Mouse (Mus musculus) Patski (cell line): ENCODE measurements around the gene Pmepa1. TPM values are rescaled to one million over a fixed set of nuclear protein-coding genes. Genes with fewer than 3 reads are reported as not detected.

Experiments used
- ATAC-seq: fragments of 100-300 bp; one replicate; pipeline ENCODE4 v1.8.0; 2021
- CTCF ChIA-PET: fragments of 350-600 bp; sonication (Branson Sonifier 250); formaldehyde crosslinking; loops from one replicate; lab custom pipeline; 2022; ENCODE audit warnings: inconsistent platforms; lab: Charles Lee
- POLR2A ChIA-PET: fragments of 350-600 bp; sonication (Branson Sonifier 250); formaldehyde crosslinking; loops from one replicate; lab custom pipeline; 2022; ENCODE audit warnings: antibody characterized with exemption, inconsistent platforms; lab: Charles Lee
- DNase-seq: peaks from one replicate; pipeline ENCODE4 v3.0.0-alpha.2; 2011; ENCODE audit warnings: low read depth, low spot score
- H3K27me3 ChIP-seq: fragments of 371-371 bp; one replicate; pipeline ENCODE4 v1.5.1; 2021
- CTCF ChIP-seq: fragments of 100-300 bp; IDR thresholded peaks from one replicate; pipeline ENCODE4 v1.5.1; 2021
- in situ Hi-C: fragments of 300-500 bp; cut with MboI; formaldehyde crosslinking; loops from 3 replicates; pipeline ENCODE4 v1.11.1; 2018; ENCODE audit warnings: low pct_unique_long_range_greater_than_20kb, mixed read lengths
- polyA plus RNA-seq: library from polyadenylated mRNA; unstranded; gene quantifications from one replicate; pipeline ENCODE4 v1.2.3, GENCODE M21; 2021

The Pmepa1 gene
- polyA plus RNA-seq, 1 experiment from 2014 or later = 20.1 TPM

GRCm38 (mm10) chr2:173296408-173296807, 20.1 kb upstream of the Pmepa1 start:
- ChIA-PET CTCF (no interaction called here), POLR2A (no interaction called here)
- in situ Hi-C loops = no loop called here
- DNase-seq (no peak), ATAC-seq (no peak)
- no peak for TF ChIP-seq CTCF
- H3K27me3 ChIP-seq = no peaks in the 10 kb centered on the region

GRCm38 (mm10) chr2:173293042-173293441, 16.7 kb upstream of the Pmepa1 start:
- TF ChIP-seq CTCF = no peak
- DNase-seq = no peak
- POLR2A ChIA-PET = no interaction called here
- CTCF ChIA-PET = no interaction called here
- H3K27me3 ChIP-seq = no peaks in the 10 kb centered on the region
- ATAC-seq = no peak
- in situ Hi-C loops = no loop called here

- TF ChIP-seq CTCF = no peak
- CTCF ChIA-PET = no interaction called here
- no peak for ATAC-seq
- in situ Hi-C loops = no loop called here
- no peaks in the 10 kb centered on the region for H3K27me3 ChIP-seq
- POLR2A ChIA-PET = no interaction called here
- no peak for DNase-seq
These were observed 16.2 kb upstream of the Pmepa1 start for GRCm38 (mm10) chr2:173292551-173292950.

- no peak for DNase-seq
- H3K27me3 ChIP-seq = no peaks in the 10 kb centered on the region
- ChIA-PET POLR2A (no interaction called here), CTCF (no interaction called here)
- ATAC-seq = no peak
- no peak for TF ChIP-seq CTCF
- in situ Hi-C loops = no loop called here
These were observed 14.6 kb upstream of the Pmepa1 start for GRCm38 (mm10) chr2:173290981-173291380.

GRCm38 (mm10) chr2:173289928-173290327, 13.6 kb upstream of the Pmepa1 start:
- ATAC-seq (no peak), DNase-seq (no peak)
- no peaks in the 10 kb centered on the region for H3K27me3 ChIP-seq
- in situ Hi-C loops = no loop called here
- CTCF ChIA-PET = no interaction called here
- no peak for TF ChIP-seq CTCF
- POLR2A ChIA-PET = no interaction called here

- in situ Hi-C loops = no loop called here
- TF ChIP-seq CTCF = no peak
- H3K27me3 ChIP-seq = no peaks in the 10 kb centered on the region
- no peak for ATAC-seq
- CTCF ChIA-PET = no interaction called here
- no peak for DNase-seq
- POLR2A ChIA-PET = no interaction called here
These were observed 9.6 kb upstream of the Pmepa1 start for GRCm38 (mm10) chr2:173285816-173286538.

GRCm38 (mm10) chr2:173284771-173285170, 8.4 kb upstream of the Pmepa1 start:
- in situ Hi-C loops = no loop called here
- TF ChIP-seq CTCF = no peak
- DNase-seq (no peak), ATAC-seq (no peak)
- CTCF ChIA-PET = no interaction called here
- POLR2A ChIA-PET = no interaction called here
- no peaks in the 10 kb centered on the region for H3K27me3 ChIP-seq

- no peaks in the 10 kb centered on the region for H3K27me3 ChIP-seq
- CTCF ChIA-PET = no interaction called here
- in situ Hi-C loops = no loop called here
- ATAC-seq = no peak
- no peak for DNase-seq
- TF ChIP-seq CTCF = no peak
- POLR2A ChIA-PET = interaction anchor here (1.6 kb wide), 1 partner anchor 16 kb away, joined by 3 read pairs; no protein-coding TSS in a partner anchor
These were observed 5.9 kb upstream of the Pmepa1 start for GRCm38 (mm10) chr2:173282191-173282590.

GRCm38 (mm10) chr2:173281021-173281937, 4.9 kb upstream of the Pmepa1 start:
- POLR2A ChIA-PET = interaction anchor here (1.6 kb wide), 1 partner anchor 15 kb away, joined by 3 read pairs; no protein-coding TSS in a partner anchor

GRCm38 (mm10) chr2:173278846-173279580, 2.7 kb upstream of the Pmepa1 start:
- no peak for DNase-seq
- CTCF ChIA-PET = interaction anchor here (1.6 kb wide), 1 partner anchor 22 kb away, joined by 3 read pairs; no protein-coding TSS in a partner anchor
- no peaks in the 10 kb centered on the region for H3K27me3 ChIP-seq
- POLR2A ChIA-PET = interaction anchor here (0.6 kb wide), 1 partner anchor 56 kb away, joined by 3 read pairs; no protein-coding TSS in a partner anchor
- no peak for TF ChIP-seq CTCF
- ATAC-seq = no peak
- in situ Hi-C loops = loop anchor here (5.0 kb wide), 1 partner anchor 133 kb away; no protein-coding TSS in a partner anchor

More at GRCm38 (mm10) chr2:173281021-173281937, 4.9 kb upstream of the Pmepa1 start:
- no peak for TF ChIP-seq CTCF
- H3K27me3 ChIP-seq = no peaks in the 10 kb centered on the region
- ATAC-seq = peak; percentile 88
- in situ Hi-C loops = no loop called here
- peak; percentile 86 for DNase-seq
- CTCF ChIA-PET = no interaction called here
